Mouse (Mus musculus) CD4-positive, CD25-positive, alpha-beta regulatory T cell, adult 2 months (primary cell): Measurements from ENCODE around the gene Adgrg3.

ENCODE experiments used
- DNase-seq: peaks from one replicate; pipeline ENCODE4 v3.0.0-alpha.2; 2012; ENCODE audit warnings: low read depth, low spot score

The Adgrg3 gene

GRCm38 (mm10) chr8:95024387-95024786 lies 6.9 kb downstream of the Adgrg3 start:
- DNase-seq, result no peak

GRCm38 (mm10) chr8:95025421-95025820 lies 7.9 kb downstream of the Adgrg3 start:
- peak; percentile 25 for DNase-seq

- DNase-seq, result peak; percentile 17
Observed at GRCm38 (mm10) chr8:95028391-95028790, 10.9 kb downstream of the Adgrg3 start.

GRCm38 (mm10) chr8:95037106-95037925 lies 19.8 kb downstream of the Adgrg3 start:
- DNase-seq, result no peak

GRCm38 (mm10) chr8:95041883-95042784 lies 24.6 kb downstream of the Adgrg3 start:
- DNase-seq, result no peak

- DNase-seq, result no peak
Observed at GRCm38 (mm10) chr8:95044811-95045210, 27.3 kb downstream of the Adgrg3 start.

- DNase-seq, result no peak
Observed at GRCm38 (mm10) chr8:95046982-95047381, 29.5 kb downstream of the Adgrg3 start.

GRCm38 (mm10) chr8:95047884-95048680 lies 30.6 kb downstream of the Adgrg3 start:
- DNase-seq, result no peak

GRCm38 (mm10) chr8:95049636-95050035 lies 32.1 kb downstream of the Adgrg3 start:
- no peak for DNase-seq

GRCm38 (mm10) chr8:95054438-95054837 lies 36.9 kb downstream of the Adgrg3 start:
- DNase-seq, result no peak

- DNase-seq, result no peak
Observed at GRCm38 (mm10) chr8:95054927-95055510, 37.5 kb downstream of the Adgrg3 start, which contains the start of gene Drc7. Gene Drc7 (plus strand): TSS chr8:95055103.

GRCm38 (mm10) chr8:95056414-95056813 lies 38.9 kb downstream of the Adgrg3 start:
- DNase-seq, result no peak

- no peak for DNase-seq
Observed at GRCm38 (mm10) chr8:95058661-95059060, 41.2 kb downstream of the Adgrg3 start.

- DNase-seq, result no peak
Observed at GRCm38 (mm10) chr8:95059812-95060533, 42.5 kb downstream of the Adgrg3 start.

GRCm38 (mm10) chr8:95064531-95064930 lies 47.0 kb downstream of the Adgrg3 start:
- DNase-seq, result no peak

GRCm38 (mm10) chr8:95067582-95067981 lies 50.1 kb downstream of the Adgrg3 start:
- peak; percentile 79 for DNase-seq

- DNase-seq, result no peak
Observed at GRCm38 (mm10) chr8:95075504-95075903, 58.0 kb downstream of the Adgrg3 start.

GRCm38 (mm10) chr8:95076151-95076550 lies 58.7 kb downstream of the Adgrg3 start:
- no peak for DNase-seq

- no peak for DNase-seq
Observed at GRCm38 (mm10) chr8:95078055-95078454, 60.6 kb downstream of the Adgrg3 start.

GRCm38 (mm10) chr8:95079305-95079704 lies 61.8 kb downstream of the Adgrg3 start:
- no peak for DNase-seq
